Mouse (Mus musculus): ENCODE data around the gene Gm49486. TPM values are rescaled to one million over a fixed set of nuclear protein-coding genes. Genes with fewer than 3 reads are reported as not detected.

Gene Gm49486
- total RNA-seq, 4 experiments from 2014 or later: 0.18 to 1.2 (median 0.63) TPM

Other genes starting within 250 kb of the Gm49486 start
- gene H1f0, start 200.9 kb upstream of the Gm49486 start, total RNA-seq (2022): 10 to 100 TPM; 84.9 to 94.2 (median 89.5) TPM
- under 1 TPM in 3 of 4 experiments, not detected in 1; 0.30 to 0.72 (median 0.37) TPM for gene Galr3, start 187.5 kb upstream of the Gm49486 start, total RNA-seq (2022)
- 10 to 100 TPM; 16.5 to 20.1 (median 18.4) TPM for gene Ankrd54, start 166.5 kb upstream of the Gm49486 start, total RNA-seq (2022)
- gene Eif3l, start 154.2 kb upstream of the Gm49486 start, total RNA-seq (2022): 10 to 100 TPM; 73.8 to 77.0 (median 75.3) TPM
- 10 to 100 TPM; 28.9 to 32.0 (median 30.4) TPM for gene Micall1, start 120.5 kb upstream of the Gm49486 start, total RNA-seq (2022)
- gene Polr2f, start 88.4 kb upstream of the Gm49486 start, total RNA-seq (2022): 100 to 1,000 TPM in 2 of 4 experiments, 10 to 100 TPM in 2; 83.7 to 108 (median 99.6) TPM
- 10 to 100 TPM; 10.1 to 14.4 (median 11.3) TPM for gene 1700088E04Rik, start 88.1 kb upstream of the Gm49486 start, total RNA-seq (2022)
- 10 to 100 TPM; 30.5 to 36.3 (median 32.6) TPM for gene Sox10, start 64.2 kb upstream of the Gm49486 start, total RNA-seq (2022)
- gene Pick1, start 218 bp upstream of the Gm49486 start, total RNA-seq (2022): 10 to 100 TPM; 47.2 to 56.8 (median 52.7) TPM
- gene Slc16a8, start 25.4 kb downstream of the Gm49486 start, total RNA-seq (2022): under 1 TPM in 3 of 4 experiments, not detected in 1; 0.53 to 0.91 (median 0.57) TPM
- 10 to 100 TPM in 3 of 4 experiments, 1 to 10 TPM in 1; 3.1 to 14.2 (median 11.4) TPM for gene Baiap2l2, start 56.1 kb downstream of the Gm49486 start, total RNA-seq (2022)
- 10 to 100 TPM; 21.4 to 24.1 (median 22.8) TPM for gene Pla2g6, start 99.0 kb downstream of the Gm49486 start, total RNA-seq (2022)
- 1 to 10 TPM; 1.2 to 3.8 (median 1.5) TPM for gene Maff, start 117.2 kb downstream of the Gm49486 start, total RNA-seq (2022)
- gene Tmem184b, start 174.2 kb downstream of the Gm49486 start, total RNA-seq (2022): 10 to 100 TPM; 69.7 to 89.8 (median 75.6) TPM
- 100 to 1,000 TPM; 146 to 162 (median 152) TPM for gene Csnk1e, start 226.2 kb downstream of the Gm49486 start, total RNA-seq (2022)